Mouse (Mus musculus): ENCODE data around the gene Cldn34b2. TPM values are rescaled to one million over a fixed set of nuclear protein-coding genes. Genes with fewer than 3 reads are reported as not detected.
A peak's percentile ranks its signal among the peaks of the same experiment; 100 is the strongest.
"Not testable (repeated sequence)": the region's sequence is repeated elsewhere in the genome, so short reads cannot be mapped to it uniquely, and the experiment has no call there.

The Cldn34b2 gene
- polyA plus RNA-seq, 1 experiment from 2014 or later, result not detected

DNA sequence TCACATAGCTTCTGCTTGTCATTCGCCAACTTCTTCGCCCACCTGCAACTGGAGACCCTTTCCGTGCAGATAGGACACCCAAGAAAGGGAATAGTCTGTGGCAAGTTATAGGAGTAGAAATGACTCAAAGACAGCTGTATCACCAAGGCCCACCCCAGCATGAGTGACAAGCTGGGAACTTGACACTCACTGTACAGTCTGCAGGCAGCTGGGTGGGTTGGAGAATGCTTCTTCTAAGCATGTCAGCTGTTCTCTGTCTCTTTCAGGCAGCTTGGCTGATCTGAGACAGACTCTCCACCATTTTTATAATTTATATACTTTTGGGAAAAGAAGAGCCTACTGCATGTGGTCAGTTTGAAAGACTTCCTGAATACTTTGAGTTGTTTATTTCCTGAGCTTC, 39.5 kb upstream of the Cldn34b2 start:
- ATAC-seq, result no peak
- Histone ChIP-seq H3K4me3 (ENCODE audit: low read depth, low read length) (no peak overlapping the region), H3K27ac (ENCODE audit: low read length) (no peak overlapping the region), H3K9ac (replicated peaks; ENCODE audit: low read depth) (no peak overlapping the region), H3K36me3 (ENCODE audit: insufficient read depth, low read length) (no peaks in the 10 kb centered on the region), H3K9me3 (ENCODE audit: low read length) (no peaks in the 10 kb centered on the region), H3K4me2 (replicated peaks; ENCODE audit: low read depth, low read length) (no peak overlapping the region), H3K27me3 (replicated peaks; ENCODE audit: insufficient read depth, low read length) (no peaks in the 10 kb centered on the region), H3K4me1 (ENCODE audit: insufficient read depth, low read depth, low read length) (no peaks in the 10 kb centered on the region)
- DNase-seq (ENCODE audit: low spot score), result no peak
- TF ChIP-seq CTCF (IDR thresholded peaks at IDR 0.05) (no peak), EP300 (IDR thresholded peaks at IDR 0.05) (no peak)
- WGBS, result 87% methylated on average over 3 of the region's 3 CpGs

DNA sequence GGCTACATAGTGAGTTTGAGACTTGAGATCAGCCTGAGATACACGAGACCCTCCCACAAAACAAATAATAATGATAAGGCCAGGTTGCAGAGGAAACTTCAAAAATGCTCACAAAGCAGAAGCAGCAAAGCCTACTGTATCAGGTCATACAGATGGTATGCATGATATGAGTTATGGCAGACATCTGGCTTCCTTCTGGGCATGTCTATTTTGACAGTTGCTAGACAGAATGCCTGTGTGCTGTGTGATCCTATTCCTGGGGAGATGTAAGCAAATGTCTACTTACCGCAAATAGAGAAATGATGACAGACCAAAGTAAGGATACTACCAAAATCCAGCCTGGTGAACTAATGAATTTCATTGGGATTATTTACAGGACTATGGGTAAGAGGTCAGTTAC, 38.1 kb upstream of the Cldn34b2 start:
- H3K4me1 ChIP-seq (ENCODE audit: insufficient read depth, low read depth, low read length), result no peaks in the 10 kb centered on the region
- H3K4me3 ChIP-seq (ENCODE audit: low read depth, low read length), result no peak overlapping the region
- H3K9me3 ChIP-seq (ENCODE audit: low read length), result no peaks in the 10 kb centered on the region
- ATAC-seq (no peak), DNase-seq (ENCODE audit: low spot score) (no peak)
- H3K4me2 ChIP-seq (replicated peaks; ENCODE audit: low read depth, low read length), result no peak overlapping the region
- no peak overlapping the region for H3K9ac ChIP-seq (replicated peaks; ENCODE audit: low read depth)
- H3K36me3 ChIP-seq (ENCODE audit: insufficient read depth, low read length), result no peaks in the 10 kb centered on the region
- 62% methylated on average over 2 of the region's 2 CpGs for WGBS
- H3K27me3 ChIP-seq (replicated peaks; ENCODE audit: insufficient read depth, low read length), result no peaks in the 10 kb centered on the region
- TF ChIP-seq CTCF (IDR thresholded peaks at IDR 0.05), result no peak
- TF ChIP-seq EP300 (IDR thresholded peaks at IDR 0.05), result no peak
- no peak overlapping the region for H3K27ac ChIP-seq (ENCODE audit: low read length)

GRCm38 (mm10) chrX:155163553-155163952, 35.3 kb upstream of the Cldn34b2 start:
- no peak for TF ChIP-seq EP300 (IDR thresholded peaks at IDR 0.05)
- TF ChIP-seq CTCF (IDR thresholded peaks at IDR 0.05), result no peak
- Histone ChIP-seq H3K27ac (ENCODE audit: low read length) (no peak overlapping the region), H3K9ac (replicated peaks; ENCODE audit: low read depth) (no peak overlapping the region), H3K36me3 (ENCODE audit: insufficient read depth, low read length) (no peaks in the 10 kb centered on the region), H3K4me1 (ENCODE audit: insufficient read depth, low read depth, low read length) (no peaks in the 10 kb centered on the region), H3K9me3 (ENCODE audit: low read length) (no peaks in the 10 kb centered on the region), H3K4me2 (replicated peaks; ENCODE audit: low read depth, low read length) (no peak overlapping the region), H3K4me3 (ENCODE audit: low read depth, low read length) (no peak overlapping the region), H3K27me3 (replicated peaks; ENCODE audit: insufficient read depth, low read length) (no peaks in the 10 kb centered on the region)
- WGBS, result 22% methylated on average over 1 of the region's 1 CpGs
- no peak for ATAC-seq
- no peak for DNase-seq (ENCODE audit: low spot score)

- Histone ChIP-seq H3K4me1 (ENCODE audit: insufficient read depth, low read depth, low read length) (no peaks in the 10 kb centered on the region), H3K36me3 (ENCODE audit: insufficient read depth, low read length) (no peaks in the 10 kb centered on the region), H3K9me3 (ENCODE audit: low read length) (no peaks in the 10 kb centered on the region), H3K4me3 (ENCODE audit: low read depth, low read length) (no peak overlapping the region), H3K27me3 (replicated peaks; ENCODE audit: insufficient read depth, low read length) (no peaks in the 10 kb centered on the region), H3K4me2 (replicated peaks; ENCODE audit: low read depth, low read length) (no peak overlapping the region), H3K9ac (replicated peaks; ENCODE audit: low read depth) (no peak overlapping the region), H3K27ac (ENCODE audit: low read length) (no peak overlapping the region)
- no peak for TF ChIP-seq CTCF (IDR thresholded peaks at IDR 0.05)
- no peak for TF ChIP-seq EP300 (IDR thresholded peaks at IDR 0.05)
- DNase-seq (ENCODE audit: low spot score) (no peak), ATAC-seq (no peak)
- 84% methylated on average over 1 of the region's 1 CpGs for WGBS
These were observed 23.7 kb upstream of the Cldn34b2 start for GRCm38 (mm10) chrX:155151868-155152267.

DNA sequence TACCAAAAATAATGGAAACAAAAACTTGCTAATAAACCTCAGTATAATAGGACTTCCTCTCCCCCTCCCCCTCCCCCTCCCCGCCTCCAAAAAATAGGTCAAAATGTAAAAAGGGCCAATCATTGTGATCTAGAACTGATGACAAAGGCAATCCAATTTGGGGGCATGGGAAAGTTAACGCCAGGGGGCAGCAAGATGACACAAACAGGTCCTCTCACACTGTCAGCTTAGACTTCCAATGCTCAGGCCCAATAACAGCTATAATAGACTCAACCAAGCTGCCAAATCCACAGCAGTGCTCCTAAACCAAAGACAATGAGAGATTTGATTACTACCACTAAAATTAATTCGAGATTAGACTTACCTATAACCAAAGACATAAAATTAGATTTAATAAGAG, 16.5 kb upstream of the Cldn34b2 start:
- H3K4me1 ChIP-seq (ENCODE audit: insufficient read depth, low read depth, low read length), result no peaks in the 10 kb centered on the region
- peak; percentile 55 for DNase-seq (ENCODE audit: low spot score)

DNA sequence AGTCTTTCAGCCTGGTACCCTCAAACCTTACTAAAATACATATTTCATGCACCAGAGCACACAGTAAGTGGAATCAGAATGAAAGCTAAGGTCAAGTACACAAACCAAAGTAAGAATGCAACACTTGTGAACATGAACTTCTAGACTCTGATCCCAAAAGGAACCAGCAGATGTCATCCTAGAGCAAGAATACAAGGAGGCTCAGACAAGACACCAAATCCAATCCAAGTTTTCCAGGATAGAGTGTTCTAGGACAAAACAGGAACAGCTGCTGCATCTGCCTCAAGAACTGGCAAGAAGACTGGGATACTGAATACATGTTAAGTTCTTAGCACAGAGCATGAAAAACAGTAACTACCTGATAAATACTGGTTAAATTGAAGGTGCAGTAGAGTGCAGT, 30.2 kb downstream of the Cldn34b2 start:
- no peaks in the 10 kb centered on the region for H3K4me1 ChIP-seq (ENCODE audit: insufficient read depth, low read depth, low read length)
- H3K27ac ChIP-seq (ENCODE audit: low read length), result no peak overlapping the region
- TF ChIP-seq EP300 (IDR thresholded peaks at IDR 0.05) (no peak), CTCF (IDR thresholded peaks at IDR 0.05) (peak; percentile 54)
- H3K4me3 ChIP-seq (ENCODE audit: low read depth, low read length), result no peak overlapping the region
- H3K27me3 ChIP-seq (replicated peaks; ENCODE audit: insufficient read depth, low read length), result no peaks in the 10 kb centered on the region
- ATAC-seq (no peak), DNase-seq (ENCODE audit: low spot score) (peak; percentile 12)
- H3K36me3 ChIP-seq (ENCODE audit: insufficient read depth, low read length), result no peaks in the 10 kb centered on the region
- H3K9me3 ChIP-seq (ENCODE audit: low read length), result no peaks in the 10 kb centered on the region
- H3K4me2 ChIP-seq (replicated peaks; ENCODE audit: low read depth, low read length), result no peak overlapping the region
- no peak overlapping the region for H3K9ac ChIP-seq (replicated peaks; ENCODE audit: low read depth)

More for the DNA sequence above, 16.5 kb upstream of the Cldn34b2 start:
- Histone ChIP-seq H3K27ac (ENCODE audit: low read length) (no peak overlapping the region), H3K9me3 (ENCODE audit: low read length) (no peaks in the 10 kb centered on the region), H3K9ac (replicated peaks; ENCODE audit: low read depth) (no peak overlapping the region), H3K27me3 (replicated peaks; ENCODE audit: insufficient read depth, low read length) (no peaks in the 10 kb centered on the region), H3K36me3 (ENCODE audit: insufficient read depth, low read length) (no peaks in the 10 kb centered on the region), H3K4me2 (replicated peaks; ENCODE audit: low read depth, low read length) (no peak overlapping the region), H3K4me3 (ENCODE audit: low read depth, low read length) (no peak overlapping the region)
- peak; percentile 74 for ATAC-seq
- no peak for TF ChIP-seq EP300 (IDR thresholded peaks at IDR 0.05)
- peak; percentile 74 for TF ChIP-seq CTCF (IDR thresholded peaks at IDR 0.05)
- 12% methylated on average over 3 of the region's 3 CpGs for WGBS

DNA sequence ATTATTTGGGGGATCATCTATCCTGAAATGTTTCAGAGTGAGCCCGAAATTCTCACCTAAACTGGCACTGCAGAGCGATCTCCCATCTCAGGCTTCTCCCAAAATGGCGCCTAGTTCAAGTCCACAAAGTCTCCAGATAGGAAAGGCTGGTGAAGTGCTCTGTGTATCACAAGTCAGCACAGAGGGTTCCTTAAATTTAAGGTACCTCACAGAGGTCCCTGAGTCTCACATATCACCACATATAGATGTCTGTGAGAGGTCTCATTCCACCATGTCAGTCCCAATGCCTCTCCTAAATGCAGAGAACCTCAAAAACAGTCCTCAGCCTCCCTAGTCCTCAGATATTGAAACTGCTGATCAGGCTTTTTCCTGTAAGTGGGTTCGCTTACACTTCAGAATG, 34.6 kb downstream of the Cldn34b2 start, which contains the start of gene Magea2:
Gene Magea2 (minus strand): TSS at position 101 of the 400 bp plus-strand sequence.
- H3K9ac ChIP-seq (replicated peaks; ENCODE audit: low read depth); H3K27ac ChIP-seq (ENCODE audit: low read length); H3K36me3 ChIP-seq (ENCODE audit: insufficient read depth, low read length); H3K27me3 ChIP-seq (replicated peaks; ENCODE audit: insufficient read depth, low read length); DNase-seq (ENCODE audit: low spot score); H3K4me2 ChIP-seq (replicated peaks; ENCODE audit: low read depth, low read length); H3K4me3 ChIP-seq (ENCODE audit: low read depth, low read length); H3K9me3 ChIP-seq (ENCODE audit: low read length); ATAC-seq; H3K4me1 ChIP-seq (ENCODE audit: insufficient read depth, low read depth, low read length): not testable (repeated sequence)
- WGBS, result 81% methylated on average over 2 of the region's 4 CpGs

GRCm38 (mm10) chrX:155089693-155090092, 38.5 kb downstream of the Cldn34b2 start, which contains the start of gene Magea1:
TSS of gene Magea1 (minus strand) at chrX:155089793.
- not testable (repeated sequence) for H3K27me3 ChIP-seq (replicated peaks; ENCODE audit: insufficient read depth, low read length); H3K27ac ChIP-seq (ENCODE audit: low read length); H3K9me3 ChIP-seq (ENCODE audit: low read length); H3K9ac ChIP-seq (replicated peaks; ENCODE audit: low read depth); H3K4me3 ChIP-seq (ENCODE audit: low read depth, low read length); DNase-seq (ENCODE audit: low spot score); H3K4me1 ChIP-seq (ENCODE audit: insufficient read depth, low read depth, low read length); H3K4me2 ChIP-seq (replicated peaks; ENCODE audit: low read depth, low read length); ATAC-seq; H3K36me3 ChIP-seq (ENCODE audit: insufficient read depth, low read length)
- WGBS, result no CpG with 5 or more reads among the region's 2 CpGs

Data from lung, postnatal 0 days (tissue).